Mouse (Mus musculus): ENCODE data around the gene Pde4a.

GRCm38 (mm10) chr9:21208626-21209025 lies 43.1 kb downstream of the Pde4a start:
- TF ChIP-seq ZKSCAN1 (IDR thresholded peaks at IDR 0.05; ENCODE audit: borderline replicate concordance, low read depth, low read length) (no peak), CTCF (conservative IDR thresholded peaks at IDR 0.05 in 1 of 2, IDR thresholded peaks at IDR 0.05 in 1 of 2; ENCODE audit: low read depth in 2 of 2, low read length in 2 of 2) (no peak), EP300 (IDR thresholded peaks at IDR 0.05; ENCODE audit: low read length) (no peak), BHLHE40 (IDR thresholded peaks at IDR 0.05; ENCODE audit: low read depth, low read length) (no peak), POLR2A (IDR thresholded peaks at IDR 0.05; ENCODE audit: low read depth, low read length) (no peak), ZMIZ1 (IDR thresholded peaks at IDR 0.05; ENCODE audit: low read depth, low read length) (no peak), MEF2A (IDR thresholded peaks at IDR 0.05; ENCODE audit: borderline replicate concordance, low read depth, low read length) (no peak), CHD2 (IDR thresholded peaks at IDR 0.05; ENCODE audit: low read length) (no peak), HCFC1 (IDR thresholded peaks at IDR 0.05; ENCODE audit: low read depth, low read length) (no peak), RAD21 (IDR thresholded peaks at IDR 0.05; ENCODE audit: low read depth, low read length) (no peak), UBTF (IDR thresholded peaks at IDR 0.05; ENCODE audit: low read depth, low read length) (no peak), MAFK (IDR thresholded peaks at IDR 0.05; ENCODE audit: insufficient replicate concordance, low read length) (no peak), NELFE (IDR thresholded peaks at IDR 0.05; ENCODE audit: low read depth, low read length) (no peak)

Measured in CH12.LX (cell line).